Mouse (Mus musculus) small intestine, adult 2 months (tissue): ENCODE data around the gene Atp1b2.

ENCODE experiments used
- CTCF ChIP-seq: fragments of 200-500 bp; IDR thresholded peaks from 2 replicates; pipeline ENCODE4 v1.5.1; 2012; ENCODE audit warnings: low read depth, mild to moderate bottlenecking, control low read depth, inconsistent platforms, low read length, moderate library complexity, mixed read lengths; ENCODE audit not compliant: insufficient replicate concordance, insufficient read length; ENCODE audit errors: extremely low read depth
- POLR2A ChIP-seq: fragments of 200-500 bp; IDR thresholded peaks from 2 replicates; pipeline ENCODE4 v1.6.1; 2012; ENCODE audit warnings: low read depth, mild to moderate bottlenecking, control low read depth, inconsistent platforms, low read length, moderate library complexity

DNA sequence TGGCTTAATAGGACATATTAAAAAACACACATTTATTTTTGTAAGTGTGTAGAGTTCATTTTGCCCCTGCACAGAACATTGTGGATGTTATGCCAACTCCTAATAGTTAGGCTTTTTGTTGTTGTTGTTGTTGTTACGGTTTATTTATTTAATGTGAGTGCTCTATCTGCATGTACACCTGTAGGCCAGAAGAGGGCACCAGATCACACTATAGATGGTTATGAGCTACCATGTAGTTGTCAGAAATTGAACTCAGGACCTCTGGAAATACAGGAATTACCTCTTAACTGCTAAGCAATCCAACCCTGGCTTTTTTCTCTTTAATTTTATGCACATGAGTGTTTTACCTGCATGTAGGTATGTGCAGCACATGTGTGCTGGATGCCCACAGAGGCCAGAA is 24.1 kb upstream of the Atp1b2 start:
- TF ChIP-seq CTCF = no peak
- no peak for TF ChIP-seq POLR2A
